Mouse (Mus musculus) layer of hippocampus, postnatal 14 days (tissue): ENCODE data around the gene Rras. TPM values are rescaled to one million over a fixed set of nuclear protein-coding genes. Genes with fewer than 3 reads are reported as not detected.

Experiments
- microRNA-seq, 2 experiments: library from miRNA; unstranded; fragments of <30 nt; microRNA quantifications; one replicate each; pipeline ENCODE4 v1.2.0; 2021
- total RNA-seq, 2 experiments: library from RNA; stranded (reverse); gene quantifications; 2 replicates each; pipeline ENCODE4 v1.2.3; 2021

The Rras gene
- total RNA-seq, 2 experiments from 2014 or later = 12.1 to 16.2 TPM

Small RNA genes lying within 50 kb of the gene (microRNA-seq; reads per million reads assigned to microRNA genes)
- gene Mir7054 = 2.7 to 5.4 reads per million in 2 experiments

Other genes with a start within 250 kb of the Rras start
- 10 to 100 TPM; 29.6 to 36.7 TPM for gene Nup62, start 201.9 kb upstream of the Rras start, total RNA-seq
- 1 to 10 TPM; 1.5 to 1.8 TPM for gene Il4i1, start 201.6 kb upstream of the Rras start, total RNA-seq
- gene Atf5, start 201.3 kb upstream of the Rras start, total RNA-seq = 10 to 100 TPM; 27.3 to 28.4 TPM
- gene Akt1s1, start 169.0 kb upstream of the Rras start, total RNA-seq = 10 to 100 TPM; 81.6 to 89.7 TPM
- gene Tbc1d17, start 168.9 kb upstream of the Rras start, total RNA-seq = 10 to 100 TPM; 46.2 to 54.2 TPM
- gene Pnkp, start 160.8 kb upstream of the Rras start, total RNA-seq = 10 to 100 TPM; 32.3 to 33.3 TPM
- 100 to 1,000 TPM; 272 to 295 TPM for gene Ptov1, start 148.2 kb upstream of the Rras start, total RNA-seq
- 100 to 1,000 TPM; 106 to 111 TPM for gene Med25, start 125.2 kb upstream of the Rras start, total RNA-seq
- 10 to 100 TPM; 21.0 to 21.4 TPM for gene Fuz, start 121.9 kb upstream of the Rras start, total RNA-seq
- 100 to 1,000 TPM; 310 to 327 TPM for gene Ap2a1, start 88.5 kb upstream of the Rras start, total RNA-seq
- under 1 TPM in 1 of 2 experiments, not detected in 1; 0.69 TPM for gene Tsks, start 74.8 kb upstream of the Rras start, total RNA-seq
- 100 to 1,000 TPM; 115 to 116 TPM for gene Cpt1c, start 43.1 kb upstream of the Rras start, total RNA-seq
- 100 to 1,000 TPM; 163 to 195 TPM for gene Prmt1, start 31.4 kb upstream of the Rras start, total RNA-seq
- gene Irf3, start 20.3 kb upstream of the Rras start, total RNA-seq = 10 to 100 TPM; 33.8 to 46.5 TPM
- 1 to 10 TPM; 2.0 to 3.9 TPM for gene Bcl2l12, start 19.2 kb upstream of the Rras start, total RNA-seq
- 100 to 1,000 TPM; 153 to 158 TPM for gene Scaf1, start 1.6 kb upstream of the Rras start, total RNA-seq
- gene Prr12, start 34.9 kb downstream of the Rras start, total RNA-seq = 10 to 100 TPM; 67.3 to 67.9 TPM
- 10 to 100 TPM; 49.2 to 55.4 TPM for gene Nosip, start 44.5 kb downstream of the Rras start, total RNA-seq
- gene Prrg2, start 44.7 kb downstream of the Rras start, total RNA-seq = 1 to 10 TPM; 5.3 to 7.4 TPM
- gene Rcn3, start 74.3 kb downstream of the Rras start, total RNA-seq = 10 to 100 TPM; 10.3 to 13.8 TPM
- 10 to 100 TPM; 17.1 to 20.9 TPM for gene Fcgrt, start 85.9 kb downstream of the Rras start, total RNA-seq
- 100 to 1,000 TPM; 427 to 461 TPM for gene Rps11, start 106.5 kb downstream of the Rras start, total RNA-seq
- gene Rpl13a, start 110.8 kb downstream of the Rras start, total RNA-seq = 100 to 1,000 TPM; 736 to 824 TPM
- under 1 TPM in 1 of 2 experiments, not detected in 1; 0.39 TPM for gene Gm45713, start 118.3 kb downstream of the Rras start, total RNA-seq
- 1 to 10 TPM; 4.5 to 5.8 TPM for gene Flt3l, start 118.5 kb downstream of the Rras start, total RNA-seq
- 10 to 100 TPM; 46.1 to 46.5 TPM for gene Pih1d1, start 136.3 kb downstream of the Rras start, total RNA-seq
- 10 to 100 TPM; 14.0 to 15.9 TPM for gene Aldh16a1, start 136.6 kb downstream of the Rras start, total RNA-seq
- 1,000 to 10,000 TPM; 1,582 to 1,636 TPM for gene Slc17a7, start 146.0 kb downstream of the Rras start, total RNA-seq
- under 1 TPM in 1 of 2 experiments, not detected in 1; 0.26 TPM for gene Gfy, start 161.6 kb downstream of the Rras start, total RNA-seq
- gene Pth2, start 163.0 kb downstream of the Rras start, total RNA-seq = not detected
- 1 to 10 TPM; 2.0 to 2.7 TPM for gene Ccdc155, start 186.9 kb downstream of the Rras start, total RNA-seq
- 1 to 10 TPM; 2.6 to 3.3 TPM for gene Dkkl1, start 194.2 kb downstream of the Rras start, total RNA-seq
- 10 to 100 TPM in 1 of 2 experiments, 1 to 10 TPM in 1; 6.9 to 11.5 TPM for gene Tead2, start 197.8 kb downstream of the Rras start, total RNA-seq
- 1 to 10 TPM; 4.0 TPM for gene Cd37, start 221.2 kb downstream of the Rras start, total RNA-seq
- 1 to 10 TPM; 1.4 to 2.3 TPM for gene Slc6a16, start 223.1 kb downstream of the Rras start, total RNA-seq